Mouse (Mus musculus) heart, adult 2 months (tissue): ENCODE results near the gene Thbs4.

ENCODE experiments used
- CTCF ChIP-seq: fragments of 200-600 bp; IDR thresholded peaks from 2 replicates; pipeline ENCODE4 v1.8.1; 2022; ENCODE audit warnings: antibody characterized with exemption, mild to moderate bottlenecking, moderate library complexity
- EP300 ChIP-seq: fragments of 200-500 bp; IDR thresholded peaks from 2 replicates; pipeline ENCODE4 v1.6.1; 2011; ENCODE audit warnings: low read depth, low read length, control low read depth; ENCODE audit not compliant: insufficient read depth
- POLR2A ChIP-seq: fragments of 200-500 bp; IDR thresholded peaks from 2 replicates; pipeline ENCODE4 v1.6.1; 2011; ENCODE audit warnings: mild to moderate bottlenecking, low read depth, low read length, control low read depth; ENCODE audit not compliant: insufficient read depth

DNA sequence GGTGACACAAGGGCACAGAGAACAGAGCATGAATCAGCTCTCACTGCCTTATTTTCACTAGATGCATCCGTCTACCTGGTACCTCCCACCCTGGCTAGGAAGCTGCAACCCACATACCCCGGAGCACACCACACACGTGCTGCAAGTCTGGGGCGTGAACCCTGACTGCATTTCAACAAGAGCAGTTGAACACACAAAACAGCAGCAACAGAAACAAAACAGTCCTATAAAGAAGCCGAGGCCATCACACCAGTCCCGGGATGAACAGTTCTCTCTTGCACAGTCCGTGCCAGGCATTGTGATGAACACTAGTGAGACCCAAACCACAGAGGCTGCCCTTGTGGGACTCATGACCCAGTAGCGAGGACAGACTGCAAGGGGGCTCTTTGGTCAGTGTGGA lies 40.9 kb downstream of the Thbs4 start:
- TF ChIP-seq CTCF (no peak), POLR2A (no peak), EP300 (no peak)
